Mouse (Mus musculus) megakaryocyte-erythroid progenitor cell, adult 5-6 weeks (primary cell): ENCODE results near the gene Sntg2. TPM values are rescaled to one million over a fixed set of nuclear protein-coding genes. Genes with fewer than 3 reads are reported as not detected.

Source experiments
- ATAC-seq: replicated peaks from 2 replicates; pipeline ENCODE4 v1.8.0; 2016; ENCODE audit warnings: mild to moderate bottlenecking, inconsistent platforms; ENCODE audit not compliant: severe bottlenecking, poor library complexity, low FRiP score, low TSS enrichment
- total RNA-seq, 2 experiments: library from RNA; stranded (forward) in 1 of 2; stranded (reverse) in 1 of 2; fragments of 200-1000, 215-1000 nt in 1 of 2; fragments of >200 nt in 1 of 2; fragmentation: Nextera tagmentation in 1 of 2; gene quantifications; 2 replicates each; pipeline ENCODE4 v1.2.3; 2014 to 2017

Sntg2 gene
- total RNA-seq, 2 experiments from 2014 or later: not detected

- ATAC-seq: no peak
Observed at GRCm38 (mm10) chr12:30132524-30132923, 240.7 kb downstream of the Sntg2 start, which contains the start of gene Tpo. Gene Tpo (minus strand): TSS chr12:30132624.

- ATAC-seq: no peak
Observed at GRCm38 (mm10) chr12:30129411-30129716, 243.8 kb downstream of the Sntg2 start.

- ATAC-seq: no peak
Observed at GRCm38 (mm10) chr12:30128561-30129410, 244.4 kb downstream of the Sntg2 start.

Other genes starting within 250 kb of the Sntg2 start
- gene Tpo, start 240.8 kb downstream of the Sntg2 start, total RNA-seq (2014; fragmentation: Nextera tagmentation): not detected in 2 replicates
- gene Tpo, start 240.8 kb downstream of the Sntg2 start, total RNA-seq (2017): not detected in 2 replicates
- gene Tmem18, start 211.1 kb upstream of the Sntg2 start, total RNA-seq (2014; fragmentation: Nextera tagmentation): 11.9 and 12.4 TPM in 2 replicates
- gene Tmem18, start 211.1 kb upstream of the Sntg2 start, total RNA-seq (2017): 13.6 and 18.6 TPM in 2 replicates